Mouse (Mus musculus): ENCODE data around the gene Card9.

Card9 gene

GRCm38 (mm10) chr2:26362991-26363390, 2.3 kb upstream of the Card9 start:
- DNase-seq (ENCODE audit: low spot score in 2 of 2) = no peak

GRCm38 (mm10) chr2:26359983-26360382, 735 bp downstream of the Card9 start:
- DNase-seq (ENCODE audit: low spot score in 2 of 2) = no peak

- no peak for DNase-seq (ENCODE audit: low spot score in 2 of 2)
These were observed 1.9 kb downstream of the Card9 start for GRCm38 (mm10) chr2:26358667-26359320.

GRCm38 (mm10) chr2:26357484-26357883, 3.2 kb downstream of the Card9 start:
- no peak for DNase-seq (ENCODE audit: low spot score in 2 of 2)

GRCm38 (mm10) chr2:26356678-26357077, 4.0 kb downstream of the Card9 start:
- DNase-seq (ENCODE audit: low spot score in 2 of 2) = no peak

- no peak for DNase-seq (ENCODE audit: low spot score in 2 of 2)
These were observed 4.5 kb downstream of the Card9 start for GRCm38 (mm10) chr2:26356231-26356630.

- no peak for DNase-seq (ENCODE audit: low spot score in 2 of 2)
These were observed 6.3 kb downstream of the Card9 start for GRCm38 (mm10) chr2:26354401-26354800.

- no peak for DNase-seq (ENCODE audit: low spot score in 2 of 2)
These were observed 7.4 kb downstream of the Card9 start for GRCm38 (mm10) chr2:26353066-26353980.

- DNase-seq (ENCODE audit: low spot score in 2 of 2) = peak in 1 of 2 experiments; percentile 49
These were observed 8.3 kb downstream of the Card9 start for GRCm38 (mm10) chr2:26352291-26352910.

- DNase-seq (ENCODE audit: low spot score in 2 of 2) = peak; percentile 85 to 94
These were observed 9.1 kb downstream of the Card9 start, which contains the start of gene Dnlz for GRCm38 (mm10) chr2:26351358-26352290. Gene Dnlz, minus strand, starts transcription at chr2:26352110.

- DNase-seq (ENCODE audit: low spot score in 2 of 2) = no peak
These were observed 12.5 kb downstream of the Card9 start for GRCm38 (mm10) chr2:26348241-26348640.

GRCm38 (mm10) chr2:26342609-26343490, 17.9 kb downstream of the Card9 start:
- no peak for DNase-seq (ENCODE audit: low spot score in 2 of 2)

- no peak for DNase-seq (ENCODE audit: low spot score in 2 of 2)
These were observed 18.7 kb downstream of the Card9 start for GRCm38 (mm10) chr2:26342044-26342443.

- DNase-seq (ENCODE audit: low spot score in 2 of 2) = no peak
These were observed 19.2 kb downstream of the Card9 start for GRCm38 (mm10) chr2:26341510-26341981.

GRCm38 (mm10) chr2:26339204-26339551, 21.5 kb downstream of the Card9 start:
- no peak for DNase-seq (ENCODE audit: low spot score in 2 of 2)

GRCm38 (mm10) chr2:26338302-26339203, 22.2 kb downstream of the Card9 start:
- no peak for DNase-seq (ENCODE audit: low spot score in 2 of 2)

GRCm38 (mm10) chr2:26330702-26331101, 30.0 kb downstream of the Card9 start:
- DNase-seq (ENCODE audit: low spot score in 2 of 2) = no peak

- no peak for DNase-seq (ENCODE audit: low spot score in 2 of 2)
These were observed 30.7 kb downstream of the Card9 start for GRCm38 (mm10) chr2:26330056-26330468.

- DNase-seq (ENCODE audit: low spot score in 2 of 2) = no peak
These were observed 31.3 kb downstream of the Card9 start for GRCm38 (mm10) chr2:26329402-26329801.
